Mouse (Mus musculus): ENCODE results near the gene C2cd4b. TPM values are rescaled to one million over a fixed set of nuclear protein-coding genes. Genes with fewer than 3 reads are reported as not detected.

C2cd4b gene
- polyA plus RNA-seq (2016; fragmentation: Nextera tagmentation; extraction: Ambion mirVana), result 0.29 and 0.35 TPM in 2 replicates

DNA sequence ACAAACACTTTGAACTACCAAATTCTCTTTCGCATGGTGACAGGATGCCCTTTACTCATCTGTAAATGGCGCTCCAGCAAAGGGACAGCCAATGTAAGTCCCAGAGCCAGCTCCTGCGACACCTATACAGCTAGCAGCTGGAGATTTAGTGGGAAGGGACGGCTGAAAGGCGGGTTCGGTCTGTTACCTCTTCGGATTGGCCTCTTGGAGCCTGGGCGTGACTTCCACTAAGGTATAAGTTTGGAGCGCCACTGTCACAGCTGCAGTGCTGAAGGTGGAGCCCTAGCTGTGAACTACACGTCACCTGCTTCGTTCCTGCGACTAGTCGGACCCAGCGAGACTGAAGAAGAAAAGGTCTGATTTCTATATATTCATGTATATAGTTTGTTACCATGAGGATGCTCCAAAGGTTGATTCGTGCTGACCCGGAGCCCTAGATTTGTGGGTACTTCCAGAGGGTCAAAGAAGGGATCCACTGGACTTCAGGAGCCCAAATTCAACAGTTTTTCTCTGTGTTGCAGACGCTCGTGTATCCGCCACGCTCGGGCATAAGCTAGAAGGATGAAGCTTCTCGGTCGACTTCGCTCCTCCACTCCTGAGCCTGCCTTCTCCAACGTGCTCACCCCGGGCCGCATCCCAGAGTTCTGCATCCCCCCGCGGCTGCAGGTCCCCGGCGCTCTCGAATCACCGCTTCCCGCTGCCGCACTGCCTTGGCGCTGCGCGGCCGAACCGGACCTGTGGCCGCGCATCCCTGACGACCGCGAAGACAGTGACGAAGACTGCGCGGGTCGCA, at the start of gene C2cd4b:
C2cd4b (plus strand) TSS at position 275 of the 793 bp plus-strand sequence.
- Histone ChIP-seq H3K4me2 (replicated peaks) (peak within 1 kb of the TSS; percentile 94), H3K9ac (peak within 1 kb of the TSS; percentile 61), H3K9me3 (no peaks in the 10 kb centered on the region), H3K4me3 (peak within 1 kb of the TSS; percentile 62), H3K36me3 (no peaks in the 10 kb centered on the region), H3K27ac (no peak within 1 kb of the TSS), H3K27me3 (peaks cover 22% of the 10 kb centered on the region), H3K4me1 (peaks cover 17% of the 10 kb centered on the region)
- no peak for ATAC-seq (ENCODE audit: insufficient number of reproducible peaks, insufficient read depth, low FRiP score, low TSS enrichment)
- 1% methylated on average over 49 of the region's 49 CpGs for whole genome bisulfite sequencing

DNA sequence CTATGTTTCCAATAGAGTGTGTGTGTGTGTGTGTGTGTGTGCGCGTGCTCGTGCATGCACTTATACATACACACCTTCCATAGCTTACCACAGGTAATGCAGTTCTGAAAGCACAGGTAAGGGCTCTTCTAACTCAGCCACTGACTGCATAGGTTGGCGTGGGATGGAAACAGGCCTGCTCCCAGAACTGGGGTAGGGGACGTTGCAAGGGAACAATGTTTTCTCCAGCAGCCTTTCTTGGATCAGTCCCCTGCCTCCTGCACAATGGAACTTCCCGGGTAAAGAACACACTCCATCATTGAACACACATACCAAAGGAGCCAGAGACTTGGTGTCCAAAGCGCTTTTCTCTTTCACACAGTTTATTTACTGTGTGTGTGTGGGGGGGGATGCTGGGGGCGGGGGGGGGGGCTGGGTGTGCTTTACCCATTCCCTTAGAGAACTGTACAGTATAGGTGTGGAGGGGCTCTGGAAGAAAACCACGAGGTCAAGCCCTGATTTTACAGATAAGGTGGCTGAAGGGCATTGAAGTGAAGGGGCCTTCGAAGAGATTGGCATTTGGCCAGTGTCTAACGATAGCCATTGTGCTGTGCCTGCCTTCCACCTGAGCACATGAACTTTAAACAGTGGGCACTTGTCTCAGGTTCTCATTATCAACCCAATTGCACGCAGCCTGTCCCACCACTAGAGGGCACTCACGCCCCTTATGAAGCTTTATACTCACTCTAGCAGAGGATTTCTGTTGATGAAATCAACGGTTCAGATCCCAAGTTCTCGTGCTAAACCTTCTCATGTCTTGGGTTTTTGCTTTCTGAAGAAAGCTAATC, 48.0 kb upstream of the C2cd4b start:
- Histone ChIP-seq H3K4me3 (no peak overlapping the region), H3K9ac (no peak overlapping the region), H3K27me3 (no peaks in the 10 kb centered on the region), H3K9me3 (no peaks in the 10 kb centered on the region), H3K36me3 (no peaks in the 10 kb centered on the region), H3K27ac (no peak overlapping the region), H3K4me1 (no peaks in the 10 kb centered on the region), H3K4me2 (replicated peaks) (no peak overlapping the region)
- 42% methylated on average over 15 of the region's 15 CpGs for WGBS
- ATAC-seq (ENCODE audit: insufficient number of reproducible peaks, insufficient read depth, low FRiP score, low TSS enrichment), result no peak

DNA sequence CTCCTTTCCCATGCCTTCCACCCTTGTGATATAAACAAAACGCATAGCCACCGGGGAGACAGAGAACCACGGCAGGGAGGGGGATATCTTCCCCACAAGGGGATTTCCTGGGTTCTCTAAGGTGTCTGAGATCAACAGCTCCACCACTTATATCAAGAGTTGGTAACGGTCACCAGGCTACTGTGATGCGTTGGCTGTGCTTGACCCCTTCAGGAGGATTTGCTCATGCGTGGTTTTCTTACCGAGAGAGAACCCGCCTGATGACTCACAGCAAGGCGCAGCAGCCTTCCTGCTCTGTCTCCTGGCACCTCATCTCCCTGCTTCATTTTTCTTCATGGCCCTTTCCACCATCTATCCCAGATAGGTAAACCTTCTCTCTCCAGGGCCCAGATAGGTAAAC, 47.1 kb upstream of the C2cd4b start:
- Histone ChIP-seq H3K4me2 (replicated peaks) (no peak overlapping the region), H3K4me3 (no peak overlapping the region), H3K36me3 (no peaks in the 10 kb centered on the region), H3K27ac (no peak overlapping the region), H3K4me1 (no peaks in the 10 kb centered on the region), H3K9ac (no peak overlapping the region), H3K27me3 (no peaks in the 10 kb centered on the region), H3K9me3 (no peaks in the 10 kb centered on the region)
- no peak for ATAC-seq (ENCODE audit: insufficient number of reproducible peaks, insufficient read depth, low FRiP score, low TSS enrichment)
- WGBS, result 82% methylated on average over 9 of the region's 9 CpGs

DNA sequence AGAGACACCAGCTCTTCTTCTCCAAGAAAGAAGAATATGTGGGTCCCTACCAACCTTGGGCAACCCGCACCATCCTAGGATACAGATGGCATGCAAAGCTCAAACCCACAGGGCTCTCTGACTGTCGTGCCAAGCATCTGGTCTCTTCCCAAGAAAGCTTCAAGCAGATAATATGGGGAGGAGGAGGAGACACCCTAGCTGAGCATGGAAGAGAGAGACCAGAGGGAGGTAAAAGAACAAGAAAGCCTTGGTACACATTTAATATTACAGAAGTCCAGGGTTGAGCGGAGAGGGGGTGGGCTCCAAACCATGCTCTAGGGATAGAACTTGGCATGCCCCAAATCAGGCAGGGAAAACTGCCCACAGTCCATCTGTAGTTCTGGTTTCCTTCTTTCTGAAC, 42.2 kb upstream of the C2cd4b start:
- Histone ChIP-seq H3K9ac (no peak overlapping the region), H3K9me3 (no peaks in the 10 kb centered on the region), H3K4me3 (no peak overlapping the region), H3K36me3 (no peaks in the 10 kb centered on the region), H3K4me2 (replicated peaks) (no peak overlapping the region), H3K27me3 (no peaks in the 10 kb centered on the region), H3K4me1 (no peaks in the 10 kb centered on the region), H3K27ac (no peak overlapping the region)
- 85% methylated on average over 3 of the region's 3 CpGs for WGBS
- no peak for ATAC-seq (ENCODE audit: insufficient number of reproducible peaks, insufficient read depth, low FRiP score, low TSS enrichment)

DNA sequence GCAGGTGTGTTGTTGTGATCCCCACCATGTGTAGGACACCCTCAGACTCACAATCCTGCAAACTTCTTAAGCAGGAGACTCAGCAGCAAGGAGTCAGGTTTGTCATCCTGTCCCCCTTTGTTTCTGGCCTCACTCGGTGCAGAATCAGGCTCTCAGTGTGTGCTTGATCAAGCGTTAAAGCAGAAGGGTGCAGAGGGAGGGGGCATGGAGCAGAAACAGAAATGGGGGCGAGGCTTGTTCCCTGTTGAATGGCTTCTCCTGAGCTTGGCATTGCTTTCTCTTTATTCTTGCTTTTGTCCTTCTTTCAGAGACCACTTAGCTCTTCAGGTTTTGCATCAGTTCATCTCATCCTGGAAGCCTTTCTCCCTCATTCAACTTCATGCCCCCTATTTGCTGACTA, 40.6 kb upstream of the C2cd4b start:
- Histone ChIP-seq H3K9ac (no peak overlapping the region), H3K4me3 (no peak overlapping the region), H3K4me2 (replicated peaks) (no peak overlapping the region), H3K27ac (no peak overlapping the region), H3K27me3 (no peaks in the 10 kb centered on the region), H3K9me3 (no peaks in the 10 kb centered on the region), H3K36me3 (no peaks in the 10 kb centered on the region), H3K4me1 (no peaks in the 10 kb centered on the region)
- 29% methylated on average over 3 of the region's 3 CpGs for WGBS
- ATAC-seq (ENCODE audit: insufficient number of reproducible peaks, insufficient read depth, low FRiP score, low TSS enrichment), result no peak

DNA sequence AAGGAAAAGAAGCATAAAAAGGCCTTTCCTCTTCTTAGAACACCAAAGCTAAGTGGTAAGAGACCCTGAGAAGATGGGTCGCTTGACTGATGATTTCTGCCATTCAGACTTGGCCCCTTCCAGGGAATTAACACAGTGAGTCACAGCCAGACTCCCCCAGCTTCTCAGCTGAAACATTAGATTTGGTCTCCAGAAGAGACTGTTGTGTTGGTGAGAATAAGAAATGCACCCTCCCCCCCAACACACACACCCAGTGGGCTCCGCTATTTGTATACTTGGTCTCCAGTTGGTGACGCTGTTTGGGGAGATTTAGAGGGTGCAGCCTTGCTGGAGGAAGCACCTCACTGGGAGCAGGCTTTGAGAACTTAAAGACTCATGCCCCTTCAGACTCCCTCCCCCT, 39.1 kb upstream of the C2cd4b start:
- Histone ChIP-seq H3K27ac (no peak overlapping the region), H3K4me2 (replicated peaks) (no peak overlapping the region), H3K36me3 (no peaks in the 10 kb centered on the region), H3K4me3 (no peak overlapping the region), H3K9me3 (no peaks in the 10 kb centered on the region), H3K4me1 (no peaks in the 10 kb centered on the region), H3K9ac (no peak overlapping the region), H3K27me3 (no peaks in the 10 kb centered on the region)
- WGBS, result 75% methylated on average over 3 of the region's 3 CpGs
- ATAC-seq (ENCODE audit: insufficient number of reproducible peaks, insufficient read depth, low FRiP score, low TSS enrichment), result no peak

GRCm38 (mm10) chr9:67722378-67722777, 36.9 kb upstream of the C2cd4b start:
- Histone ChIP-seq H3K27ac (no peak overlapping the region), H3K9me3 (no peaks in the 10 kb centered on the region), H3K9ac (no peak overlapping the region), H3K4me1 (no peaks in the 10 kb centered on the region), H3K27me3 (no peaks in the 10 kb centered on the region), H3K36me3 (no peaks in the 10 kb centered on the region), H3K4me2 (replicated peaks) (no peak overlapping the region), H3K4me3 (no peak overlapping the region)
- 87% methylated on average over 8 of the region's 8 CpGs for WGBS
- no peak for ATAC-seq (ENCODE audit: insufficient number of reproducible peaks, insufficient read depth, low FRiP score, low TSS enrichment)

DNA sequence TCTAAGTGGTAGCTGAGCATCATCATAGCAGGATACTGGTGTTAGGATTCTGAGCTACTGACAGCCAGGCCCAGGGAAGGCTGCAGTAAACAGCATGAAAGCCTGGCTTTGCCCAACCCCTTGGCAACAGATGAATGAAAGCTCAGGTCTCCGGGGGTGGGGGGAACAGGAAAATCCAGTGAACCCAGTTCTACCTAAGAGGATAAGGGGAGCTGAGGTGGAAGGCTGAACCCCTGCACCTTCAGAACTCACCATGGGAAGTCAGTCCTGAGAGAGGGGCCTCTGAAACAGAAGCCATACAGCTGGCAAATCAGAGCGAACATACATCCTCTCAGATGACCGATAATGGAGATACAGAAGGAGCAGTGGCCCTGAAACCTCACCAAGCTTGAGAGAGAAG, 34.0 kb upstream of the C2cd4b start:
- 52% methylated on average over 3 of the region's 3 CpGs for WGBS
- Histone ChIP-seq H3K9ac (no peak overlapping the region), H3K36me3 (no peaks in the 10 kb centered on the region), H3K4me1 (no peaks in the 10 kb centered on the region), H3K4me3 (no peak overlapping the region), H3K9me3 (no peaks in the 10 kb centered on the region), H3K27ac (no peak overlapping the region), H3K27me3 (no peaks in the 10 kb centered on the region), H3K4me2 (replicated peaks) (no peak overlapping the region)
- no peak for ATAC-seq (ENCODE audit: insufficient number of reproducible peaks, insufficient read depth, low FRiP score, low TSS enrichment)

GRCm38 (mm10) chr9:67733716-67734115, 25.5 kb upstream of the C2cd4b start:
- 96% methylated on average over 15 of the region's 15 CpGs for WGBS
- H3K9ac ChIP-seq, result no peak overlapping the region
- H3K4me1 ChIP-seq, result no peaks in the 10 kb centered on the region
- H3K4me3 ChIP-seq, result no peak overlapping the region
- no peak for ATAC-seq (ENCODE audit: insufficient number of reproducible peaks, insufficient read depth, low FRiP score, low TSS enrichment)
- H3K9me3 ChIP-seq, result no peaks in the 10 kb centered on the region
- H3K27ac ChIP-seq, result no peak overlapping the region
- no peak overlapping the region for H3K4me2 ChIP-seq (replicated peaks)
- H3K27me3 ChIP-seq, result no peaks in the 10 kb centered on the region
- H3K36me3 ChIP-seq, result no peaks in the 10 kb centered on the region

- H3K9me3 ChIP-seq, result no peaks in the 10 kb centered on the region
- no peak overlapping the region for H3K9ac ChIP-seq
- no peak for ATAC-seq (ENCODE audit: insufficient number of reproducible peaks, insufficient read depth, low FRiP score, low TSS enrichment)
- 46% methylated on average over 11 of the region's 11 CpGs for WGBS
- no peaks in the 10 kb centered on the region for H3K36me3 ChIP-seq
- no peak overlapping the region for H3K27ac ChIP-seq
- no peaks in the 10 kb centered on the region for H3K4me1 ChIP-seq
- no peak overlapping the region for H3K4me2 ChIP-seq (replicated peaks)
- H3K4me3 ChIP-seq, result no peak overlapping the region
- no peaks in the 10 kb centered on the region for H3K27me3 ChIP-seq
Measured at GRCm38 (mm10) chr9:67735426-67735825, 23.8 kb upstream of the C2cd4b start.

DNA sequence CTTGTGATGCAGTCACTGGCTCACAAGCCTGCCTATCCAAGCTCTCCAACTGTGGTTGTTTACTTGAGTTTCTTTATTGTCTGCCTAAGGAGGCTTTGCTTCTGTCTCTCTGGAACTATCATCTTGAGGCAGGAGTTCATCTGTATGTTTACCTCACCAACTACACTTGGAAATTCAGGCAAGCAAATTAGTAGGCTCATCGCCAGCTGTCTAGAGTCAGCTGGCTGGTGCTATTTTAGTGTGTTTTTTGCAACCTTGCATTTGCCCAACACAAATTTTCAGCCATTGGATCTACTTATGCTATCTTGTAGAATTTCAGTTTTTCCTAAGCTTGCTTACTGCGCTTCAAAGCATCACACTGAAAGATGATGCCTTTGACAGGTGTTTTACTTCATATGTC, 18.0 kb upstream of the C2cd4b start:
- H3K9me3 ChIP-seq, result no peaks in the 10 kb centered on the region
- no peak overlapping the region for H3K27ac ChIP-seq
- no peaks in the 10 kb centered on the region for H3K36me3 ChIP-seq
- H3K9ac ChIP-seq, result no peak overlapping the region
- H3K4me1 ChIP-seq, result no peaks in the 10 kb centered on the region
- H3K4me3 ChIP-seq, result no peak overlapping the region
- ATAC-seq (ENCODE audit: insufficient number of reproducible peaks, insufficient read depth, low FRiP score, low TSS enrichment), result no peak
- WGBS, result 85% methylated on average over 2 of the region's 2 CpGs
- no peak overlapping the region for H3K4me2 ChIP-seq (replicated peaks)
- no peaks in the 10 kb centered on the region for H3K27me3 ChIP-seq
